Mouse (Mus musculus) heart, postnatal 14 days (tissue): ENCODE data around the gene Trip11. TPM values are rescaled to one million over a fixed set of nuclear protein-coding genes. Genes with fewer than 3 reads are reported as not detected.

Experiments
- DNase-seq, 2 experiments: peaks; one replicate each; pipeline ENCODE4 v3.0.0; 2021 to 2022
- intact Hi-C: fragments of 180-260 bp; cut with DNase I; formaldehyde crosslinking; loops from one replicate; pipeline ENCODE4 v1.15.1; 2025
- total RNA-seq, 2 experiments: library from RNA; stranded (reverse); gene quantifications; 2 replicates each; pipeline ENCODE4 v1.2.3; 2021

The Trip11 gene
- total RNA-seq, 2 experiments from 2014 or later: 31.7 to 35.1 TPM

GRCm38 (mm10) chr12:101899671-101900245 is 13.3 kb downstream of the Trip11 start:
- intact Hi-C loops: no loop called here
- no peak for DNase-seq

GRCm38 (mm10) chr12:101898966-101899365 is 14.1 kb downstream of the Trip11 start:
- intact Hi-C loops: no loop called here
- DNase-seq: no peak

GRCm38 (mm10) chr12:101897113-101897512 is 16.0 kb downstream of the Trip11 start:
- no peak for DNase-seq

GRCm38 (mm10) chr12:101893296-101893695 is 19.8 kb downstream of the Trip11 start:
- DNase-seq: no peak
- intact Hi-C loops: no loop called here

More at GRCm38 (mm10) chr12:101897113-101897512, 16.0 kb downstream of the Trip11 start:
- intact Hi-C loops: no loop called here

- intact Hi-C loops: no loop called here
- DNase-seq: no peak
Observed at GRCm38 (mm10) chr12:101892832-101893231, 20.2 kb downstream of the Trip11 start.

- intact Hi-C loops: no loop called here
- DNase-seq: no peak
Observed at GRCm38 (mm10) chr12:101891066-101891465, 22.0 kb downstream of the Trip11 start.

- DNase-seq: no peak
- intact Hi-C loops: no loop called here
Observed at GRCm38 (mm10) chr12:101889351-101889750, 23.7 kb downstream of the Trip11 start.

GRCm38 (mm10) chr12:101888312-101888711 is 24.8 kb downstream of the Trip11 start:
- DNase-seq: no peak
- intact Hi-C loops: no loop called here

- intact Hi-C loops: no loop called here
- DNase-seq: no peak
Observed at GRCm38 (mm10) chr12:101884926-101885325, 28.1 kb downstream of the Trip11 start.

GRCm38 (mm10) chr12:101876374-101876773 is 36.7 kb downstream of the Trip11 start:
- DNase-seq: no peak
- intact Hi-C loops: loop anchor here (5.0 kb wide), 1 partner anchor 64 kb away; no protein-coding TSS in a partner anchor

GRCm38 (mm10) chr12:101875107-101875506 is 38.0 kb downstream of the Trip11 start:
- intact Hi-C loops: loop anchor here (2.0 to 5.0 kb wide), 2 partner anchors 63 to 752 kb away; no protein-coding TSS in a partner anchor
- no peak for DNase-seq

- intact Hi-C loops: no loop called here
Observed at GRCm38 (mm10) chr12:101862286-101862964, 50.6 kb downstream of the Trip11 start.

GRCm38 (mm10) chr12:101860256-101860655 is 52.8 kb downstream of the Trip11 start:
- intact Hi-C loops: no loop called here
- DNase-seq: no peak

More at GRCm38 (mm10) chr12:101862286-101862964, 50.6 kb downstream of the Trip11 start:
- no peak for DNase-seq

- intact Hi-C loops: no loop called here
- no peak for DNase-seq
Observed at GRCm38 (mm10) chr12:101858011-101858410, 55.1 kb downstream of the Trip11 start.

- intact Hi-C loops: no loop called here
- no peak for DNase-seq
Observed at GRCm38 (mm10) chr12:101854336-101854735, 58.7 kb downstream of the Trip11 start.

GRCm38 (mm10) chr12:101851846-101852564 is 61.1 kb downstream of the Trip11 start:
- intact Hi-C loops: no loop called here

GRCm38 (mm10) chr12:101851314-101851713 is 61.8 kb downstream of the Trip11 start:
- peak in 1 of 2 experiments; percentile 28 for DNase-seq
- intact Hi-C loops: no loop called here

More at GRCm38 (mm10) chr12:101851846-101852564, 61.1 kb downstream of the Trip11 start:
- DNase-seq: no peak

GRCm38 (mm10) chr12:101836546-101837274 is 76.4 kb downstream of the Trip11 start:
- intact Hi-C loops: no loop called here
- DNase-seq: no peak

- intact Hi-C loops: no loop called here
- DNase-seq: no peak
Observed at GRCm38 (mm10) chr12:101834715-101835114, 78.4 kb downstream of the Trip11 start.

GRCm38 (mm10) chr12:101833776-101834175 is 79.3 kb downstream of the Trip11 start:
- no peak for DNase-seq
- intact Hi-C loops: no loop called here

GRCm38 (mm10) chr12:101833115-101833506 is 80.0 kb downstream of the Trip11 start:
- intact Hi-C loops: no loop called here
- no peak for DNase-seq
